In the genomic region with DNA sequence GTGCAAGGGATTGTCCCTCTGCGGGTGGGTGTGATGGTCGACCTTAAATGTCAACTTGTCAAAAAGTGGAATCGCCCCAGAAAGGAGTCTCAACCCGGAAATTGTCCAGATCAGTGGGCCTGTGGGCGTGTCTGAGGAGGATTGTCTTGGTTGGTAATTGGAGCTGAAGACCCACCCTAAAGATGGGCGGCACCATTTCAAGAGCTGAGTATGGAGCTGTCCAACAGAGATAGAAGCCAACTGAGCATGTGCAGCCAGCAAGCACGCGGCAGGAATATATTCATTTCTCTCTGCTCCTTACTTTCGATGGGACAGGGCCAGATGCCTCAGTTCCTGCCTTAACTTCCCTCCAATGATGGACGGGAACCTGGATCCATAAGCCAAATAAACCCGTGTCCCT, we compare ENCODE assay signal across 19 mouse cellular contexts.
"Had no signal": no experiment of that assay in that cellular context is flagged by ENCODE, and none has a peak within 500 bp of the region (broad histone marks: within the 10 kb centered on the region; RNA-seq: fewer than 3 reads in every experiment).

No protein-coding gene starts in this region.

- H3K4me2 ChIP-seq: lung, embryonic 15.5 days; midbrain, embryonic 12.5 days; neural tube, embryonic 13.5 days; stomach, embryonic 15.5 days had no signal

- H3K9ac ChIP-seq: liver, postnatal 0 days; lung, embryonic 15.5 days; midbrain, embryonic 12.5 days; neural tube, embryonic 13.5 days; stomach, embryonic 15.5 days had no signal

- DNase-seq: liver, postnatal 0 days; lung, adult 2 months; lung, postnatal 14 days; lung, postnatal 36 days; midbrain, embryonic 14.5 days; right cerebral cortex, postnatal 14 days; thymus, adult 2 months; thymus, postnatal 25 days; thymus, postnatal 4 days had no signal

- H3K27ac ChIP-seq: lung, embryonic 15.5 days; macrophage; midbrain, embryonic 12.5 days; neural tube, embryonic 13.5 days; stomach, embryonic 15.5 days; stomach, postnatal 0 days had no signal

- H3K4me1 ChIP-seq: lung, embryonic 15.5 days; megakaryocyte, embryonic 14.5 days; midbrain, embryonic 12.5 days; stomach, embryonic 15.5 days had no signal

- H3K27me3 ChIP-seq: lung, embryonic 15.5 days; megakaryocyte, embryonic 14.5 days; midbrain, embryonic 12.5 days; neural tube, embryonic 13.5 days; stomach, embryonic 15.5 days had no signal

- H3K9me3 ChIP-seq: lung, embryonic 15.5 days; midbrain, embryonic 12.5 days; neural tube, embryonic 13.5 days; stomach, embryonic 15.5 days had no signal

- H3K36me3 ChIP-seq: lung, embryonic 15.5 days; midbrain, embryonic 12.5 days; neural tube, embryonic 13.5 days; stomach, embryonic 15.5 days had no signal

- ATAC-seq: liver, postnatal 0 days; lung, postnatal 0 days; midbrain, embryonic 16.5 days had no signal

- H3K4me3 ChIP-seq: lung, embryonic 15.5 days; midbrain, embryonic 12.5 days; myocyte; neural tube, embryonic 13.5 days; stomach, embryonic 15.5 days had no signal
